Mouse (Mus musculus): ENCODE data around the gene Nmt1.
A peak's percentile ranks its signal among the peaks of the same experiment; 100 is the strongest.

Gene Nmt1

DNA sequence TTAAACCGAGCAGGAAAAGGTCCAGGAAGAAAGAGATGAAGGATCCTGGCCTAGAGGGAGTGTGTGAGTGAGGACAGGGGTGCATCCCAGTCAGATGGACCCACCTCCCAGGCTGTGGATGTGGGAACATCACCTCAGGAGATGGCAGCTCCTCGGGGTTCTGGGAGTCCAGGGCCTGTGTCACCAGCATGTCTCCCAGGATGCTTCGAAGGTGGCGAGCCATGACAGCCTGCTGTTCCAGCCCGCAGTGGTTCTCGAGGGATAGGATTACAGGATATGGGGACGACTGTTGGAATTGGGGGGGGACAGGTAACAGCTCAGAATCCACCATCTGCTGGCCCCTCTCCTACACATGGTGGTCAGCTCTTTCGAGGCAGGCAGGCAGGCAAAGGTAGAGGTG is 48.6 kb downstream of the Nmt1 start:
- DNase-seq (ENCODE audit: low read depth): no peak

DNA sequence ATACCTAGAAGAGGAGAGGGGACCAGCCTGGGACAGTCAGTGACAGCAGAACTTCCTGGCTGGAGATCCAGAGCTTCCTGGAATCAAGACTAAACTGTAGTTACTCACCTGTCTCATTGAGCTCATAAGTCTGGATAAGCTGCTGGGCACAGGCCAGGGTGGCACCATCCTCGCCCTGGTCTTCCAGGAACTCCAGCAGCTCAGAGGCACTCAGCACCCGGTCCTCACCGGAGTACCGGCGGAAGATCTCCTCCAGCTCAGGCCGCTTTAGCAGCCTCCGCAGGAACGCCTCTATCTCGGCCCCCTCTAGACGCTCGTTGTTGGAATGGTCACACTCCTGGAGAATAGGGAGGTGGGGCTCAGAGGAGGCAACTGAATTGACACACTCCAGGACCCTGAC is 50.1 kb downstream of the Nmt1 start:
- DNase-seq (ENCODE audit: low read depth): no peak

DNA sequence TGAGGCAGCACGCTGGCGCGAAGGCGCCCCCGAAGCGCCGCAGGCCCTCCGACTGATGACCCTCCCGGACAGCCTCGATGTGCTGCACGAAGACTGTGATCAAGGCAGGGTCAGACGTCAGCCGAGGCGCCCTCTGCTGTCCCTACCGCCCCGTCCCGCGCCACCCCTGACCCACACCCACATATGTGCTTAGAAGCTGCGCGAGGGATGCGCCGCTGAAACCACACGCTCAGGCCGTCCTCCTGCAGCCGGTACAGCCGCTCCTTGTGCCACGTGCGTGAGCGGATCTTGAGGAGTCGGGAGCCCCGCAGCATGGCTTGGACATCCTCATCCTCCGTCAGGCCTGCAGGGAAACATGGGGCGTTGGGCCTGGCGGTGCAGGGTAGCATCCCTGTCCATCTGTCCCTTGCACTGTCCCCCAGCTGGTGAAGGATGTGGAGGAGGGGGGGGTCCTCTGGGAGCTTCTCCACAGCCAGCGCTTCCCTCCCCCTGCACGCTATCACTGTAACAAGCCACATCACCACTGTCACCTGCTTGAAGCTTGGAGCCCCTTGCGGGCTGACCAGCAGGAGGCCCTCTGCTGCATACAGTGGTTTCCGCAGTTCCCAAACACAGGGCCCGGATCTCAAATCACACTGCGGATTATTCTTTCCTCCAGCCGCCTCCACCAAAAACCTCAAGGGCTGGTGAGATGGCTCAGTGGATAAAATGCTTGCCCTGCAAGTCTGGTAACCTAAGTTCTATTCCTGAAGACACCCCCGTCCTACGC is 52.5 kb downstream of the Nmt1 start:
- no peak for DNase-seq (ENCODE audit: low read depth)

DNA sequence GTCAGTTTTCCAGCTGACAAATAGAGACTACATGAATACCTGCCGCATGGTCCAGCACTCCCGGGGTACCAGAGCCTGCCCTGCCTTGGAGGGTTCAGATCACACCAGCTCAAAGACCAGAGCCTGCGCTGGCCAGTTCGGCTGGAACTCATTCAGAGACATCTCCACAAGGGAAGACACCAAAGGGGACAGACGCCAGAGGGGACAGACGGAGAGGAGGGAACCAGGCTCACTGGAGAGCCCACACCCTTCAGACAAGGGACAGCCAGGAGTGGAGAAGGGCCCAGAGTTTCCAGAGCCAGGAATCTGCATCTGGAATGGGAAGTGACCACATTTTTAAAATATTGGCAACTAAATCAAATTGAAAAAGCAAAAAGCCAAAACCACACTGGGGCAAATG is 53.6 kb downstream of the Nmt1 start:
- DNase-seq (ENCODE audit: low read depth): no peak

DNA sequence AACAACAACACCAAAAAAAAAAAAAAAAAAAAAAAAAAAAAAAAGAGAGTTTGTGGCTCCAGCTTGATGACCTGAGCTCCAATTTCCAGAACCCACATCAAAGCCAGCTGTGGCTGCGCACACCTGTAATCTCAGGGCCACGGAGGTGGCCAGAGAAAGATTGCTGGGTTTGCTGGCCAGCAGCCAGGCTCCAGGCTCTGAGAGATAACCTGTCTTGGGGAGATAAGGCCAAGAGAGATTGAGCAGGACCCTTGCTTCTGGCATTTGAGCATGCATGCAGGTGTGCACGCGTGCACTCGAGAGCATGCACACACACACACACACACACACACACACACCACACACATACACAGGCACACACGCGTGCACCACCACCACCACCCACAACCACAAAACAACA is 65.3 kb downstream of the Nmt1 start:
- peak; percentile 43 for DNase-seq (ENCODE audit: low read depth)

DNA sequence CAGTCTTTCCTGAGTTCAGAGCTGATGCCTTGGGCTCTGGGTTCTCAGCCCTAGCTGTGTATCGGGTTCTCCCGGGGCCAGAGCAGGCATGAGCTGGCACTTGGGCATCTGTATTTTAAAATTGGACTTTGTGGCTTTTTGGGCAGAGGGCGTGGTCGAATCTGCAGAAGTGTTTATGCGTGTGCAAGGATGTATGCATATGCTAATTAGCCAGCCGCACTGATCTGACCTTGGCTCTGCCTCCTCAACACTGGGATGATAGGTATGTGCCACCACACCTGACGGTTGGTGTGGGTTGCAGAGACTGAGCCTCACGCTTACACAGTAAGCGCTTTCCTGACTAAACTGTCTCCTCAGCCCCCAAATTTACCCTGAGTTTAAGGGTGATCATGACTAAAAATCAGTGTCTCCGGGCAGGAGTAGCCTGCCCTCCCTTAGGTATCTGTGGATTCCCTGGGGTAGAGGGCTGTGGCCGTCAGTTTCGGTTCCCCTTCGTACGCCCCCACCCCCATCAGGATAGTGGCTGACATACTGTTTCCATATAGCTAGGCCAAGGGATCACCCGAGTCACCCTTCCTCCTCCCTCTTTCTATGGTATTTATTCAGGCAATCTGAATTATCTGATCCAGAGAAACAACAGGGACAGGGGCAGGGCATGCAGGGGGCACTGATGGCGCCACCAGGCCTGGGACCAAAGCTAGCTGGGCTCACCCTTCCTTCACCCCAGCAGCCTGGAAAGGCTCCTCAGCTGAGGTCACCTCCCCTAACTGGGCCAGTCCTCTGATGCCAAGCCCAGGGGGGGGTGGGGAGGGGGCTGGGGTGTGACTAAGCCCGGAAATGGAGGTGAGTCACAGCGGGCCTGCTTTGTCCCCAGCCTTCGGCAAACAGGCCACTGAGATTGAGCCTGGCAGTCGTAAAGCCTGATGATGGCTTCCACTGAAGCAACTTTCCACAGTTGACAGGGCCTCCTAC is 66.2 kb downstream of the Nmt1 start:
- DNase-seq (ENCODE audit: low read depth): peak; percentile 88

DNA sequence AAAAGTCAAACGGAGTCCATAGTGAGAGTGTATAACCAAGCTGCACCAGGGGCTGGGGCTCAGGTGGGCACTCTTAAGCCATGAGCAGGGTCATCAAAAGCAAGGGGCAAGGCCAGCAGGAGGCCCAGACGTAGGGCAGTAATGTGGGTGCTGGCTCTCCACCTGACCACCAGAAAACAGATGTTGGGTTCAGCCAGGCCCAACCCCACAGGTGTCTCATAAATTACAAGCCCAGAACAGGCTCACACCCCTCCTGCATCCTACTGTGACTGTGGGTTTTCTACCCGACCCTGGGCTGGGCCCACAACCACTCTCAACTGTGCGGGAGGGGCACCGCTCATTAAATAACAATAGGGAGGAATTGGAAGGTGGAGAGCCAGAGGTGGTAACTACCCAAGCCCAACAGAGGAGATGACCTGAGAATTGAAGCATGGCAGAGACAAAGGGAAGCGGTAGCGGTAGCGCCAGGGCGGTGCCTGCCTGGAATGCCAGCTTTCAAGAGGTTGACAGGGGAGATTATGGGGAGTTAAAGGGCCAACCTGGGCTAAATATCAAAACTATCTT is 67.2 kb downstream of the Nmt1 start:
- DNase-seq (ENCODE audit: low read depth): no peak

DNA sequence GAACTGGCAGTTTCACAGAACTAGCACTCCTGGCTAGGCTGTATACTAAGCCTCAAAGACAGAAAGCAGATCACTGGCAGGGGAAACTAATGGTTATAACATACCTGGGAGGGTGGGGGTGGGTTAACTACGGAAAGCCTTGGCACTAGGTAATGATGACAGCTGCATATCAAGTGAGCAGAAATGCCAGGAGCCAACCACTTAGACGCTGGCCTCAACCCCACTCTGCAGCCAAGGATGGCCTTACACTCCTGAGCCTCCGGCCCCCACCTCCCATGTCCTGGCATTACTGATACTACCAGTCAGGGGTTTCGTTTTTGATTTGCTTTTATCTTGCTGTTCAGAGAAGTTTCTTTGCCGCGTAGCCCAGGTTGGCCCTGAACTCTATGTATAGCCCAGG is 67.8 kb downstream of the Nmt1 start:
- no peak for DNase-seq (ENCODE audit: low read depth)

DNA sequence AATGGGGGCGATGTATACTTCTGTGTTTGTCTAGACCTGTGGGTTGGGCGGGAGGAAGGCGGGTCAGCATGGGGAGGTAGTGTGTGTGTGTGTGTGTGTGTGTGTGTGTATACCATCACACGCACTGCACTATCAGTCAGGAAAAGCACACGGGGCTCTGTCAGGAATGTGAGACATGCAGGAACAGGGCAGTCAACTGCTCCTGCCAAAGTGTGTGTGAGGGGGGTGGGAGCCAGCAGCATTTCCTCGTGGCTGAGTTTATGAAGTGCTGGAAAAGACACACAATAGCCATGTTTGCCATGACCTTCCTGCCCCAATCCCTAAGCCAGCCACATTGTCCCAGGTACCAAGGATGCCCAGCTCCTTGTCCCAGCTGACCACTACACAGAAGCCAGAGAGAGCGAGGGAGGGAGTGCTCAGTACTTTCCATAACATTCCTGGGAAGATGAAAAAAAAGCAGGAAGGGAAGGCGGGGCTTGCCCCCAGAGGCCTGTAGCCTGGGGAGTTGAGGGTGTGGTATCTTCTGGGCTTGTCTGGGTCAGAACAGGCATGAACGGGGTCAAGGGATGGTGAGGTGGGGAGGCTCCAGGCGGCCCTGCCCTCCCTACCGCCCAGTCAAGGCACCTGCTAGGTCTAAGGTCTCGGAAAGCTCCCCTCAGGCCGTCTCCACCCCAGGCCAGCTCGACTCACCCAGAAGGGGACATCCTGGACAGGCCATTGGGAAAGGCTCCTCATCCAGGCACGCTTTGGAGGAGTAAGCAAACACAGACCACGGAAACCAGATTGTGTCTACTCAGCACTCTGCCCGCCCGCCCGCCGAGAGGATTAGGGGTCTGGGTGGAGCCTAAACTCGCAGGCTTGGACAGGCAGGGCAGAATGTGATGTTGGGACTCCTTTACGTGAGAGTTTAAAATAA is 69.2 kb downstream of the Nmt1 start:
- DNase-seq (ENCODE audit: low read depth): no peak

DNA sequence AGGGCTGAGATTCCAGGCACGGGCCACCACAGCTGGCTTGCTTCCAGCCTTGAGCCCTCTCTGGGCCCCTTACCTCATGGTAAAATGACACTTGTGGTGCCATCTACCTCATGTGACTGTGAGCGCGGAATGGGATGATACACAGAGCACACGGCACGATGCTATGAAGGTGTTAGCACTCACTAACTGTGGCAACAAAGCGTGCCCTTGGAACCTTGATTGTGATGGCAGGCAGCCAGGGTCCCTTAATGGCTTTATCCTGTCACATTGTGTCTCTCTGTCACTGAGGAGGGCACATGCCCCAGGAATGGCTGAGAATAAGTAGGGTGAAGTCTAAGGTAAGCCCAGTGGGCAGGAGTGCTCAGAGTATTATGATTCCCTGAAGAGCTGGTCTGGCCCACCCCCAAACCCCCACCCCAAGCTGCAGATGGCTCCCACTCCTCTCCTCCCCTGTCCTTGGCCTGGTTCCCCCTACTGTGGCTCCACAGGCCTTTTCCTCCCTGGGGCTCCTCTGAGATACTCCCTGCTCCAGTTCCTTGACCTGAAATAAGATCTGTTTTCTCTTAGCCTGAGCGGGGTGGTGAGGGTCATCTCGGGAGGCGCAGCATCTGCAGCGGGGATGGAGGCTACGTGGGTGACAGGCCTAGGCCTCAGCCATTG is 70.7 kb downstream of the Nmt1 start:
- no peak for DNase-seq (ENCODE audit: low read depth)

DNA sequence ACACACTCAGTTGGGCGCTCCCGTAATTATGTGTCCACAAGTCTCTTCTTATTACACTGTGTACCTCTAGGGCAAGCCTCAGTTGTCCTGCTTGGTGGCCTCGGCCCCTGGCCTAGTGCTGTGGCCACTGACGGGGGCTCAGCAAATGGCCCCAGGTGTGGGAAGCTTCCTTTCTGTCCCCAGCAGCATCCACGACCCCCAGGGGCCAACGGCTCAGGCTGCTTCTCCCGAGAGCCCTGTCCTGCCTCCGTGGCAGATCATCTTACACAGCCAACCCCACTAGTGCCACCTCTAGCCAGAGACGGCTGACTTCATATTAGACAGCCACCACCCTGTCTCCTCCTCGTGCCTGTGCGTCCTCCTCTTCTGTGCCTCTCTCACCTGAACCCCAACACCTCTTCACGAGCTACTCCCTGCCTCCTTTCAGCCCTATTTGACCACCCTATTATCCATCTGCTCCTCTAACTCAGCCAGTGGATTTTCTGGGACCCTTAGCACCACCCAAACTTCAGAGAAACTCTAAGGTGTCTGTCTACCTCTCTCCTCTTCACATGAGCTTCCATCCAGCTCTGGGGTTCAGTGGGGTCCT is 71.5 kb downstream of the Nmt1 start:
- DNase-seq (ENCODE audit: low read depth): no peak

DNA sequence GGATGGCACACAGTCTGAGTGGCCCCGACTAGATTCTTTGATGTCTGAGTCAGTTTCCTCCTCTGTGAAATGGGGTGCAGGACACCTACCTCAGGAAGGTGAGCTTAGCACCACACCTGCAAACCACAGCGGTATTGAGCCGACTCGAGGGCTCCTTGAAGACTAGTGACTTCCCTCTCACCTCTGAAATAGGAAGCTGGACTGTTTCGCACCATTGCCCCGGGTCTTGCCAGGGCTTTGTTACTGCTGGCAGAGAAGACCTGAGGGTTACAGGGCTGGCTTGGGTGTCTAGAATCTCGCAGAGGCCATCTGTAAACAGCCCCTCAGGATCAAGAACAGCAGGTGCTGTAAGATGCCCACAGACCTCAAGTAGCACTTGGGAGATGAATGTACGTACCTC is 72.4 kb downstream of the Nmt1 start:
- no peak for DNase-seq (ENCODE audit: low read depth)

DNA sequence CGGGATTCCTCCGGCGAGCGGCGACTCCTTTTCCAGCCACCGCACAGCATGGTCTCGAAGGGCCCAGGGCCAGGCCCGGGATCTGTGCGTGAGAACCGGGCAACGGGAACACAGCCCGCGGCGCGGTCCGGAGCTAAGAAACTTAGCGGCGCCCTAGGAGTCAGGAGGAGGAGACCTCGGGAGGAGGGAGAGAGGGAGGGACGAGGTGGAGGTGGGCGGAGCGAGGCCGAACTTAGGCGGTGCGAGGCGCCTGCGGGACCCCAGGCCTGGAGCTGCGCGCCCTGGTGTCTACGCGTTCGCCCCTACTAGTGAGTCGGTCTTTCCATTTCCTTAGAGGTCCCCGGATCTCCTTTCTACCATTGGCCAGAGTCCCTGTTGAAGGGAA is 73.5 kb downstream of the Nmt1 start, which contains the start of the genes Plcd3 and Acbd4:
Plcd3 (minus strand) TSS at position 178 of the 385 bp plus-strand sequence.
Acbd4 (plus strand) TSS at position 202 of the 385 bp plus-strand sequence.
- DNase-seq (ENCODE audit: low read depth): no peak

DNA sequence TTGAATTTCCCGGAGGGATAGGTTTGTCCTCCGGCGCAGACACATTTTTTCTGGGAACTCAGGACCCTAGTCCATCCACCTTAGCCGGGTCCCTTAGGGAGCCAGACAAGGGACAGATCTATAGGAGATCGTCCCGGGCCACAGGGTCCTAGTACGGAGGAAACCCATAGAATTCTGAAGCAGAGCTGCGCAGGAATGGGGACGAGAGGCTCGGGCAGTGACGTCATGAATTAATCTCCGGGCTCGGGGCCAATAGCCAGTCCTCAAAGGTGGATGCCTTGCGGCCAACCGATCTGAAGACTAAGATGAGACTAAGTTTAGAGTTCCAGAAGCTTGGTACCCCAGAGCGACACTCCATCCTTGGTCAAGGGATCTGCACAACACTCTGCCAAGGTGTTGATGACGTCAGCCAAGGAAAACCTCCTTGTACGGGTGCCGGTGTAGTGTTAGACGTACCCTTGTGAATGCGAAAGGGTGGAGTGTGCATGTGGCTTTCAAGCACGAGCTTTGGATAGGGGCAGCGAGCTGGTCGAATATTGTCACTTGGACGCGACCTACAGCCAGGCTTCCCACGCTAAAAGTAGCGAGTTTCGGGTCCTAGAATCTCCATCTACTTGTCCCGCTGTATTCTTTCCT is 74.0 kb downstream of the Nmt1 start:
- no peak for DNase-seq (ENCODE audit: low read depth)

DNA sequence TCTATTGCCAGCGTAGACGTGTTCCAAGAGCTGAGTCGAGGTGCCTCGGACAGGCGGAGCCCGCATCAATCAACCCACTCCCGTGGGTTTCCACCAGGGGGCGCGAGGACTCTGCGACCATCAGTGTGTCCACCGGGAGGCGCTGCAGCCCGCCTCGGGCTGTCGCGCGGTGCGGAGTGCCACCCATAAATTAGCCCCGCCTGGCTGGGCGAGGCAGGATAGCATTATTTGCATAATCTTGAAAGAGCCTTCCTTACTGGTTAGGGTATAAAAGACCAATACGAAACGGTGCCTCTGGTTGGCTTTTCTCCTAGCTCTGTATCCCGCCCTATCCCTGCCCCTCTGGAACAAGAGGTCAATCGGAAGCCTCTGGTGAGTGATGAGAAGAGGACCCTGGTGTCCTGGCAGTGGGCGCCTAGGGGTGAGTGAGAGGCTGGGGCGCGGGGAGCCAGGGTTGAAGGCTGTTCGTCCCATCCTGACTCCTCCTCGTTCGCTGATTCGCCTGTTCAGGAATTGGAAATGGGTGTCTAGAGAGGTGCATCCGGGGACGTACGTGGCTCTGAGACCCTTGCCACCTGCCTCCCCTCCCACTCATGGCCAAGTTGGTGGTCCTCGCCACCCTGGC is 74.8 kb downstream of the Nmt1 start:
- DNase-seq (ENCODE audit: low read depth): peak; percentile 98

DNA sequence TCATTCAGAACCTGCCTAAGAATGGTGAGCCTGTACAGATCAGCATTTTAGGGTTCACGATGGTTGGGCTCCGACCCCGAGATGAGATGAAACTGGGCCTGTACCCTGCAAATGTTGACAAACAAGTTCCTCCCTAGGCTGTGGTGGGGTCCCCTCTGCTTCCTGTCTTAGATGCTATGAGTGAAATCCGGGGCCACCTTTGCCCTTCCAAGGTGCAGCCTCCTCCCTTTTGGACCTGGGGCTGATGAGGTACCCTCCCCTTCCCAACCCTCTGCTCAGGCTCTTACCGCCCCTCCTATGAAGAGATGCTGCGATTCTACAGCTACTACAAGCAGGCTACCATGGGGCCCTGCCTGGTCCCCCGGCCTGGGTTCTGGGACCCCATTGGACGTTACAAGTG is 75.6 kb downstream of the Nmt1 start:
- no peak for DNase-seq (ENCODE audit: low read depth)

DNA sequence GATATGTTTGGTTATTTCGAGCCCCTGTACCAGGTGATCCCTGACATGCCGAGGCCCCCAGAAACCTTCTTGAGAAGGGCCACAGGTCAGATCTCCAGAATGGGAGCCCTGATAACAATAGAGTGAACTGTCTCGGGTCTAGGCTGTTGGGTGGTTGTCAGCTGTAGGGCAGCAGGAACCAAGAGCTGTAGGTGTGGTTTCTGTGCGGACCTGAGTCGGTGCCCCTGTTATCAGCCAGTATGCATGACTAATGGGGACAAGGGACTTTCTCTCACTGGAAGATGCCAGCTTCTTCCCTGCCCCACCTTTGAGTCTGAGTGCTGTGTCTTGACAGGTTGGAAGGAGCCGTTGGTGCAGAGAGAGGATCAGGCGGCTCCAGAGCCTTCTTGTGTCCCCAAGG is 76.5 kb downstream of the Nmt1 start:
- DNase-seq (ENCODE audit: low read depth): no peak

DNA sequence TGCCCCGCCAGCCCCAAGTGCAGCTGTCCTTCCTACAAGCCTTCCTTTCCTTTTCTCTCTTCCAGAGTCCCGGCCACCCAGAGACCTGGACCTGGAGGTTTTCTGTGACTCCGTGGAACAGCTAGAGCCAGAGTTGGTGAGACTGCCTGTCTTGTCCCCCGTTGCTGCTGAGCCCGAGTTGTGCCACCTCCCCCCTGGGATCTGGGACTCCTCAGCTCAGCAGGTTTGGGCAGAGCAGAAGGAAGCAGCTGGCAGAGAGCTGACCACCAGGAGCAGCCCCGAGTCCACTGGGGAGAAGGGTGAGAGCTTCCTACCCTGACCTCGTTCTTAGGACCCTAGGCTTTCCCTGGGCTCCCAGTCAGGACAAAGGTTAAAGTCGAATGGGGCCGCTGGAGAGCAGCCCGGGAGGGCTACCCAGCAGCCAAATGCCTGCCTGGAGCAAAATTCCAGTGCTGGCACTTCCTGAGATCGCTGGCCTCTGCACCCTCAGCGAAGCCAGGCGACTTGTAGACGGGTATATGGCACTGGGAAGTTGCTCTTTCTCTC is 77.3 kb downstream of the Nmt1 start:
- no peak for DNase-seq (ENCODE audit: low read depth)

DNA sequence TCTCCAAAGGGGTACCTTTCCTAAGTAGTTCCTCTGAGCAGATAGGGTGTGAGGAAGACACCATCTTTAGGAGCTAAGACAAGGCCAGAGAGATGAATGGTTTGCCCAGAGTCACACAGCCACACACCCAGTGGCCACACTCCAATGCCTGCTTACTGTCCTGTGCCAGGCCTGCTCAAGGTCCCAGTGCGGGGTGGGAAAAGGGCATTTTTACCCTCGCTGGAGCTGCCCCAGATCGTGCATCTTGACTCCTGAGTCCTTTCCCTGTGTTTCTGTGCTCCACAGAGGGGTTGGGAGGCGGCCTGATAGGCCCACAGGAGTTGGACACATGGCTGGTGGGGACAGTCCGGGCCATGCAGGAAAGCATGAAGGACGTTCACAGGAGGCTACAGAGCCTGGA is 77.8 kb downstream of the Nmt1 start:
- no peak for DNase-seq (ENCODE audit: low read depth)

DNA sequence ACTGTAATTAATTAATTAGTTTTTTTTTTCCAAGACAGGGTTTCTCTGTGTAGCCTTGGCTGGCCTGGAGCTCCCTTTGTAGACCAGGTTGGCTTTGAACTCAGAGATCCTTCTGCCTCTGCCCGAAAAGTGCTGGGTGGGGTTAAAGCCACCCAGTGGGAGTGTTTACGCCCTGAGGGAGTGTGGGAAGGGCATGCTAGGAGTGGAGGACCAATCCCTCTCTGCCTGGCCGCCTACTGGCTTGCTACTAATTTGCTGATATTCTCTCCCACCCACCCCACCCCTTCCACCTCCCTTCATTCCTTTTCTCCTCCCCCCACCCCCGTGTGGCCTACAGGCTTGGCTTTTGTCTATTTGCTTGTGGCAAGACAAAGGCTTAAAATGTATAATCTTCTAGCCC is 78.4 kb downstream of the Nmt1 start:
- DNase-seq (ENCODE audit: low read depth): no peak

All from 416B (cell line).